Mouse (Mus musculus) E14TG2a.4 (cell line): Measurements from ENCODE around the gene Upb1.

Source experiments
- H3K27me3 ChIP-seq: 2 replicates; pipeline ENCODE4 v1.6.1; 2014; ENCODE audit warnings: low read length, control low read depth; ENCODE audit not compliant: insufficient read depth
- H3K36me3 ChIP-seq: 2 replicates; pipeline ENCODE4 v1.6.1; 2014; ENCODE audit warnings: low read length, control low read depth; ENCODE audit not compliant: insufficient read depth
- H3K4me1 ChIP-seq: replicated peaks from 2 replicates; pipeline ENCODE4 v1.6.1; 2014; ENCODE audit warnings: low read depth, low read length, control low read depth
- H3K4me3 ChIP-seq: replicated peaks from 2 replicates; pipeline ENCODE4 v1.5.1; 2014; ENCODE audit warnings: mild to moderate bottlenecking, low read length
- H3K9me3 ChIP-seq: 2 replicates; pipeline ENCODE4 v1.6.1; 2014; ENCODE audit warnings: low read length, control low read depth
- CTCF ChIP-seq: conservative IDR thresholded peaks from 2 replicates; pipeline ENCODE4 v1.5.1; 2014; ENCODE audit warnings: low read length
- NANOG ChIP-seq: IDR thresholded peaks from 2 replicates; pipeline ENCODE4 v1.6.1; 2014; ENCODE audit warnings: borderline replicate concordance, low read length, mixed read lengths
- POU5F1 ChIP-seq: IDR thresholded peaks from 2 replicates; pipeline ENCODE4 v1.6.1; 2014; ENCODE audit warnings: low read length, borderline replicate concordance

Gene Upb1

DNA sequence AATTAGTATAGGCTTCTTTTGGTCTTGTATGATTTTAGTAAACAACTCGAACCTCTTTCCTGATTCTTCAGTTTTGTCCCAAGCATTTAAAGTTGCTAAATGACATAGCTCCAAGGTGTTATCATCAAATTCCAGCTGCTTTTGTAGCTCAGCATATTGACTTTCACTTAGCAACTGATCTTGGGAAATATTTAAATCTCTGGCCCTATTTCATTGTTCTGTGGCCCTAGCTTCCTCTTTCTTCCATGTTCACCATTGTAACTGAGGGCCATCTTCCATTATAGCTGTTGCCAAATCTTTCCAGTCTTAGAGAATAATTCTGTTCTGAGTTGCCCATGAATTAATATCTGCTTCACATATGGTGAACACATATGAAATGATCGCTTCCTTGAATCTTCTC lies 89.8 kb downstream of the Upb1 start:
- Histone ChIP-seq H3K4me3 (no peak overlapping the region), H3K9me3 (no peaks in the 10 kb centered on the region), H3K27me3 (peaks cover 4% of the 10 kb centered on the region; the same call in 1 of the 2 replicates), H3K4me1 (no peaks in the 10 kb centered on the region), H3K36me3 (no peaks in the 10 kb centered on the region)
- TF ChIP-seq POU5F1 (no peak), CTCF (no peak), NANOG (no peak)
